Mouse (Mus musculus) layer of hippocampus, adult 9-10 months (tissue): ENCODE results near the gene Mcrs1.

Experiments used
- DNase-seq: peaks from one replicate; pipeline ENCODE4 v3.0.0; 2022; ENCODE audit warnings: low spot score

Mcrs1 gene

DNA sequence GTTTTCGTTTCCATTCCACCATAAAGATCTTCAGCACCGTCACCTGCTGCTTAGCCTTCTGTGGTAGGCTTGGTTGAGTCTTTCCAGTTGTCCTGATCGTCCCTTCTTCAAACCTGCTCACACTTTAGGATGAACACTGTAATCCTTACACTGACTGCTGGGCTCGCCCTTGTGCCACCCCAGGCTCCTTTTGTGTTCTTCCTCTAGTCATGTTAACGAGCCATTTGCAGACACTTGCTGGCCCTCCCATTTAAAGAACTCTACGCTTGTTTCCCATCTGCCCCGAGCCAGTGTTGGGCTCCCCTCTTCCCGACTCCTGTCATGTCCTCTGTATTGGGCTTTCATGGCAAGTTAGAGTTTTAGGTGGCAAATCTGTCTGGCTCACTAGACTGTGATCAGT is 45.8 kb downstream of the Mcrs1 start:
- no peak for DNase-seq

DNA sequence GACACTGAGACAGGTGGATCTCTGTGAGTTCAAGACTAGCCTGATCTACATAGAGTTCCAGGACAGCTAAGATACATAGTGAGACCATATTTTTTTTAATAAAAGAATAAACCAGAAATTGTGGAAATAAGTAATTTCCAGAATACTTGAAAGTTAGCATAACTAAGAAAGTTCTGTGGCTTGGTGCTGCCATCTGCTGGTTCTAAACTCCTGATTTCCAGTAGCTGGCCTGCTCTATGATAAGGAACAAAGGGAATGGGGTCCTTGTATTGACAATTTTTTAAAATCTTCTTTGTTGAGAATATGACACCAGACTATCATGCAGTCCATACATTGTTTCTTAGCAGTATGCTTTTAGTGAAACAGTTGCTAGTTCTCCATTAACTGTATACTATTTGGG is 53.0 kb downstream of the Mcrs1 start:
- DNase-seq, result no peak

DNA sequence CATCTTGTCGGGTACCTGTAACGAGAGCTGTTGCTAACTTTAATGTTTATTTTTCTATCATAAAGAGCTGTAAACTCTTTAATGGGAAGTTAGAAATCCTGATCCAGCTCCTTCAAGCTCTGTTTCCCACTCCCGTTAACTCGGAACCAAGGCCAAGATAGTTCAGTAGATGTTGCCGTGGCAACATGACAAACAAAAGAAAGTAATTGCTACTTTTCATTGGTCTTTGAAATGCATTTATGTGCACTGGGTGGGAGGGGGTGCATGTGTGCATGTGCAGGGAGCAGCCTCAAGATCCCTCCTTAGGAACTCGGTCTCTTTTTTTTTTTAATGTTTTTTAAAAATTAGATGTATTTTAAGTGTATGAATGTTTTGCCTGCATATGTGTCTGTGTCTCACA is 56.7 kb downstream of the Mcrs1 start:
- no peak for DNase-seq

DNA sequence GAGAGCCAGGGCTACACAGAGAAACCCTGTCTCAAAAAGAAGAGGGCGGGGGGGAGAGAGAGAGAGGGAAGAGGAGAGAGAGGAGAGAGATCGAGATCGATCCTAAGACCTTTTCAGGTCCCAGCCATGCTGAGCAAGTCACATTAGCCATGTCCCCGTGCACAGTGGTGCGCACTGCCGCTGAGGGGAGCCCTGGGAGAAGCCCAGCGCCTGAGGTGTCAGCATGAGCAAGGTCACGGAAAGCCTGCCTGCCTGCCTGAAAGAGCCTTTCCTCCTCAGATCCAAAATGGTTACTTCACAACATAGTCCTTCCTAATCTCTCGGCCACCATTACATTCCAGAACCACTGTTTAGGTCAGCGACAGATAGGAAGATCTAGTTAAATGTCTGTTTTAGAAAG is 57.4 kb downstream of the Mcrs1 start:
- DNase-seq, result no peak
